Mouse (Mus musculus) cortical plate, adult 2 months (tissue): Measurements from ENCODE around the gene Leng8. TPM values are rescaled to one million over a fixed set of nuclear protein-coding genes. Genes with fewer than 3 reads are reported as not detected.
A peak's percentile ranks its signal among the peaks of the same experiment; 100 is the strongest.
"Not testable (repeated sequence)": the region's sequence is repeated elsewhere in the genome, so short reads cannot be mapped to it uniquely, and the experiment has no call there.

Experiments used
- H3K27ac ChIP-seq: fragments of 200-500 bp; 2 replicates; pipeline ENCODE4 v1.5.1; 2012; ENCODE audit warnings: low read length, control low read depth, inconsistent platforms; ENCODE audit not compliant: insufficient read depth
- H3K4me1 ChIP-seq: fragments of 200-500 bp; 2 replicates; pipeline ENCODE4 v1.6.1; 2011; ENCODE audit warnings: low read length; ENCODE audit not compliant: control insufficient read depth, insufficient read depth
- H3K4me3 ChIP-seq: fragments of 200-500 bp; 2 replicates; pipeline ENCODE4 v1.5.1; 2011; ENCODE audit warnings: mild to moderate bottlenecking, low read length, control low read depth; ENCODE audit not compliant: insufficient read depth
- CTCF ChIP-seq: fragments of 200-500 bp; IDR thresholded peaks from 2 replicates; pipeline ENCODE4 v1.5.1; 2011; ENCODE audit warnings: mild to moderate bottlenecking, control low read depth, low read length; ENCODE audit not compliant: insufficient read depth; ENCODE audit errors: extremely low read depth
- POLR2A ChIP-seq: fragments of 200-500 bp; IDR thresholded peaks from 2 replicates; pipeline ENCODE4 v1.6.1; 2011; ENCODE audit warnings: mild to moderate bottlenecking, low read length, control low read depth; ENCODE audit not compliant: insufficient read depth; ENCODE audit errors: extremely low read depth
- polyA plus RNA-seq: library from polyadenylated mRNA; depleted of rRNA; stranded (reverse); fragments of >200 nt; gene quantifications from 2 replicates; pipeline ENCODE4 v1.2.3, GENCODE M21; 2012

Leng8 gene
- polyA plus RNA-seq, 1 experiment = 481 TPM

DNA sequence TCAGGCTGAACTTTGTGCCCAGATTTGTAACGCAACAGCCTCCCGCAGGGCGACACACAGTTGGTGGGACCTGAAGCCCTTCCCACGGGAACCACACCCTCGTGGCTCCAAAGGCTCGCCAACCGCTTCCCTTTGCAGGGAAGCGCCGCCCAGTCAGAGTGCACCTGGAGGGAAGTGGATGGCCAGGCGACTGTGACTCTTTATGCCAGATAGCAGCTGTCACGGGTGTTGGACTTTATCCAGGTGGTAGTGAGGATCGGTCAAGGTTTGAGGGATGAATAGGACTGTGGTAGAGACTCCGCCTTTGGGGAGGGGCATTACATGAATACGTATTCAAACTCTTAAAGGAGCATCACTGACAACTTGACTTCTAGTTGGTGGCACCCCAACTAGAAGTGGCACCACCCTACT is 14.0 kb downstream of the Leng8 start:
- TF ChIP-seq CTCF (no peak), POLR2A (no peak)
- H3K27ac ChIP-seq = no peak overlapping the region
- H3K4me1 ChIP-seq = no peaks in the 10 kb centered on the region
- H3K4me3 ChIP-seq = peak overlapping the region; percentile 83

DNA sequence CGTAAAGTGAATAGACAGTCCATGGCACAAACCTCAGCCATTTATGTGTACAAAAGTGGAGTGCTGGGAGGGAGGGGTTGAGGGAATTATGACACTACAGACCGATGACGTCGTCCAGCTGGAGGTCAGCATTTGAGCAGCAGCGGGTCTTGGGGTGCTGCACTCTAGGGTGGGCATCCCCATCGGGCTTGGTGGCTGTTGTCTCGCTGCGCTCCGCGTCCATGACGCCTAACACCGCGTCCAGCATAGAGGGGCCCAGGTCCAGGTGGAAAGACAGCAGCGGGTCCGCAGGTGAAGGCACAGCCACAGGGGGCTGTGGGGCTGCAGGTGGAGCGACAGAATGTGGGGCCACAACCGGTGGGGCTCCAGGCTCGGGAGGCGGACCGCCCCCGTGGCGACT is 14.4 kb downstream of the Leng8 start:
- H3K4me3 ChIP-seq = peak overlapping the region; percentile 83
- no peaks in the 10 kb centered on the region for H3K4me1 ChIP-seq
- H3K27ac ChIP-seq = no peak overlapping the region
- TF ChIP-seq POLR2A (no peak), CTCF (no peak)

GRCm38 (mm10) chr7:4154356-4154755 is 17.5 kb downstream of the Leng8 start:
- Histone ChIP-seq H3K4me3 (no peak overlapping the region), H3K4me1 (no peaks in the 10 kb centered on the region), H3K27ac (no peak overlapping the region)
- TF ChIP-seq CTCF = no peak
- TF ChIP-seq POLR2A = no peak

DNA sequence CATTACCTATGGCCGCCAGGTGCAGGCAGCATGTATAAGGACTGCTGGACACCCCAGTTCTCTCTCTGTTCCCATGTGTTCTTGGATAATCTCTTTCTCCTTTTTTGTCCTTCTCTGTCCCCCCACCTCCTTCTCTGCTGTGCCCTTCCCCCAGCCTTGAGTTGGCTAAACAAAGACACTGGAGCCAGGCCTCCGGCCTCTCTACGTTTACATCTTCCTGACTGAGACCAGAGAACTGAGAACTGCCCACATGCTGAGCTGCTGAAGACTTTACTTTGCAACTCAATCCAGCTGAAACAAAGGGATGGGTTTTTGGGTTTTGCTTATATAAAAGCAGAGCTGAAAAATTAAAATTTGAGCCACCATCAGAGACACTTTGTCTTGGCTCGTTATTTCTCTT is 18.1 kb downstream of the Leng8 start:
- no peaks in the 10 kb centered on the region for H3K4me1 ChIP-seq
- TF ChIP-seq POLR2A (no peak), CTCF (no peak)
- H3K27ac ChIP-seq = no peak overlapping the region
- H3K4me3 ChIP-seq = no peak overlapping the region

GRCm38 (mm10) chr7:4161596-4161995 is 24.8 kb downstream of the Leng8 start:
- not testable (repeated sequence) for H3K4me1 ChIP-seq, H3K27ac ChIP-seq, H3K4me3 ChIP-seq

GRCm38 (mm10) chr7:4163571-4164072 is 26.8 kb downstream of the Leng8 start:
- no peaks in the 10 kb centered on the region for H3K4me1 ChIP-seq
- no peak for TF ChIP-seq POLR2A
- TF ChIP-seq CTCF = no peak
- peak overlapping the region; percentile 20 for H3K4me3 ChIP-seq
- H3K27ac ChIP-seq = no peak overlapping the region

DNA sequence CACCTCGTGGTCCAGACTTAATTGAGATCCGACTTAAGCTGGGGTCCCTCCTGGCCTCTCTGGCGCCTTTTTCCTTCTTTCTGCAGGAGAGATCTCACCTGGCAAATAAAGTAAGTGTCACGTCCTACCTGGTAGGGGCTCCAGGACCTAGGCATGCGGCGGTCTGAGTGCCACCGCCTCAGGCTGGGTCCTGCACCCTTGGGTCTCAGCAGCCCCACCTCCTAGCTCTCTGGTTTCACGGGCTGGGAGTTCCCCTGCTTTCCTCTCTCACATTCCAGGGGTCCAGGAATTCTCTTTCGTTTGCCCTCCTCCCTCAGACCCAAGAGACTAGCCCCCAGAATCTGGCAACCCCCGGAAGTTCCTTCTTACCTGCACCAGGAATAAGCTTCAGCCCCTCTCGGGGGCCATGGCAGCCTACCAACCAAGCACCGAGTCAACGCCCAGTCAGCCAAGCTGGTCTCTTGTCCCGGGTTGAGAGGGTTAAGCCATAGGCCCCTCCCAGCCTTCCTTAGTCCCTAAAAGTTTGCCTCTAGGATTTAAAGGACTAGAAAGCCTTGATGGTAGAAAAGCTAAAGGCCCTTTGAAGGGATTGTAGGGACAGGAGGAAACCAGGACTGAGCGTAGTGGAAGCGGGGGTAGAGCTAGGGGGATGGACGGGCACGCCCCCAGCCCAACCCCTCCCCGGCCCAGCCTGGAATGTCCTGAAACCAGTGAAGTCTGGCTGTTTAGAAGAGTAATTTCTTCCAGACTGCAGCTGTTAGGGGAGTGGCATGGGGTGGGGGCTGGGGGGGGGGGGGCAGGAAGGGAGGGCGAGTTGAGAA is 27.5 kb downstream of the Leng8 start, which contains the start of gene Cdc42ep5:
TSS of gene Cdc42ep5 (minus strand) at position 771 of the 821 bp plus-strand sequence.
- Histone ChIP-seq H3K27ac (no peak within 1 kb of the TSS), H3K4me1 (no peaks in the 10 kb centered on the region), H3K4me3 (peak within 1 kb of the TSS; percentile 20)
- TF ChIP-seq CTCF = no peak
- TF ChIP-seq POLR2A = no peak

DNA sequence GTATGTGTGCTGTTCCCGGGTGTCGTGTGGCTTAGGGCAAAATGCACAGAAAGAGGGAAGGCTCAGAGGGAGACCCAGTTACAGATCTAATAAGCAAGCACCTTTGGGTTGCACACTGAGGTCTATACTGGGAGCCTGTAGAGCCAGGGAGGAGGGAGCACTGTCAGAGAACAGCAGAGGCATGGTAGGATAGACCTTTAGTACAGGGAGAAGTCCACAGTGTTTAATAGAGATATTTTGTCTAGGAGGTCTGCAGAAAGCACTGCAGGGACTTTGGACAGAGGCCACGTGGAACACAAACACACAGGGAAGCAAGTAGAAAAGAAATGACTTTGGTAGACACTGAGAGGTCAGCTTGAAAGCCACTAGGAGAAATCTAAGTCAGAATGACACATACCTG is 28.4 kb downstream of the Leng8 start:
- no peak overlapping the region for H3K27ac ChIP-seq

DNA sequence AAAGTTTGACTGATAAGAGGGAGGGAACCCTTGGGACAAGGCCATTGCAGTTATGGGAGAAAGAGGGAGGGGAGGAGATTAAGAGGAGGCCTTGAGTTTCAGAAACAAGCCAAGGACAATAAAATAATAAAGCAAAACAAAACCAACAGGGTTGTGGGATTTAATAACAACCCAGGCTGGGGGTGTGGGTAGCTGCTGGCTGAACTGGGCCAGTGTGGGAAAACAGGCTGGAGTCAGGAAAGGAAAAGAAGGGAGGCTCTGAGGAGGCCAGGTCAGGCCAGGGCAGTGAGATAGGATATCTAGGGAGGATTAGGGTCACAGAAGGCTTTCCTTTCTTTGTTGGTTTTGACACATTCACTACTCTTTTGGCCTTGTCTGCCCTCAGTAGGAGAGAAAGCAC is 30.3 kb downstream of the Leng8 start:
- no peak for TF ChIP-seq CTCF
- no peak for TF ChIP-seq POLR2A
- Histone ChIP-seq H3K4me3 (no peak overlapping the region), H3K27ac (no peak overlapping the region), H3K4me1 (no peaks in the 10 kb centered on the region)

More for the DNA sequence above, 28.4 kb downstream of the Leng8 start:
- Histone ChIP-seq H3K4me1 (no peaks in the 10 kb centered on the region), H3K4me3 (no peak overlapping the region)
- TF ChIP-seq CTCF (no peak), POLR2A (no peak)
